Mouse (Mus musculus) liver, embryonic 12.5 days (tissue): ENCODE measurements at regions not wholly inside any gene's neighbourhood (a gene's known extent, or its start where the extent isn't known, plus 50 kb on each side); places are given as distances from the start of the nearest gene placed in this dataset.

Source experiments
- ATAC-seq: fragments of 200-750 bp; cut with Nextera tagmentation; 2 replicates; pipeline ENCODE4 v1.8.0; 2017; ENCODE audit warnings: moderate number of reproducible peaks, mild to moderate bottlenecking, moderate library complexity
- H3K27ac ChIP-seq: fragments of 300-500 bp; sonication (generic); 2 replicates; pipeline ENCODE4 v1.5.1; 2016; ENCODE audit warnings: mild to moderate bottlenecking
- H3K27me3 ChIP-seq: fragments of 300-500 bp; sonication (generic); replicated peaks from 2 replicates; pipeline ENCODE4 v1.6.1; 2016; ENCODE audit warnings: mild to moderate bottlenecking, moderate library complexity
- H3K36me3 ChIP-seq: fragments of 300-500 bp; sonication (generic); 2 replicates; pipeline ENCODE4 v1.6.1; 2016; ENCODE audit warnings: mild to moderate bottlenecking, moderate library complexity
- H3K4me1 ChIP-seq: fragments of 300-500 bp; sonication (generic); 2 replicates; pipeline ENCODE4 v1.6.1; 2016
- H3K4me2 ChIP-seq: fragments of 300-500 bp; sonication (generic); 2 replicates; pipeline ENCODE4 v1.6.1; 2016; ENCODE audit warnings: mild to moderate bottlenecking, moderate library complexity
- H3K4me3 ChIP-seq: fragments of 300-500 bp; sonication (generic); 2 replicates; pipeline ENCODE4 v1.5.1; 2016; ENCODE audit warnings: mild to moderate bottlenecking, moderate library complexity
- H3K9ac ChIP-seq: fragments of 300-500 bp; sonication (generic); 2 replicates; pipeline ENCODE4 v1.6.1; 2016; ENCODE audit warnings: mild to moderate bottlenecking, moderate library complexity
- H3K9me3 ChIP-seq: fragments of 300-500 bp; sonication (generic); replicated peaks from 2 replicates; pipeline ENCODE4 v1.6.1; 2016; ENCODE audit warnings: mild to moderate bottlenecking, moderate library complexity
- WGBS: fragments of 180-500 bp; shearing (Covaris S2); methylation state at CpG from one replicate; pipeline ENCODE4 v1.1.7; 2016; ENCODE audit not compliant: insufficient replicate concordance; 5-methylcytosine and 5-hydroxymethylcytosine counted together

- no peaks in the 10 kb centered on the region for H3K27me3 ChIP-seq
- 68% methylated on average over 3 of the region's 3 CpGs for WGBS
- no peaks in the 10 kb centered on the region for H3K4me1 ChIP-seq
- H3K4me2 ChIP-seq = no peak overlapping the region
- no peak overlapping the region for H3K27ac ChIP-seq
- no peaks in the 10 kb centered on the region for H3K36me3 ChIP-seq
- no peak overlapping the region for H3K4me3 ChIP-seq
- H3K9ac ChIP-seq = no peak overlapping the region
- H3K9me3 ChIP-seq = no peaks in the 10 kb centered on the region
- ATAC-seq = no peak
Measured at GRCm38 (mm10) chr2:106571346-106571745, 121.7 kb upstream of the Mpped2 start.

DNA sequence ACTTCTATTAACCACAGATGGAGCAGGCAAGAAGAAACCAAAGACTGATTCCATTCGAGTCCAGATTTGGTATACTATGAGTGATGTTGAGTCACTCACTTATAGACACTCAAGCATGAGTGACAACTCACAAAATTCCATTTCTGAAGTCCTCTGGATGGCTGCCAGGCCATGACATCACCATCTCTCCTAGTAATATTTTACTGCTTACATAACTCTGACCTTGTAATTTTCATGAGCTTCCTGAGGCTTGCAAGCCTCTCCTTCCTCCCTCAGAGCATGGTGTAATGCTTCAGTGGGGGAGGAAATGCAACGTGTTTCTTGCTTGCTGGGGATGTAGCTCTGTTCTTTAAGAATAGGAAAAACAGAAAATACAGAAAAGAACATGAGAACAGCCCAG lies 121.2 kb upstream of the Mpped2 start:
- no peak for ATAC-seq
- 39% methylated on average over 2 of the region's 2 CpGs for WGBS
- no peaks in the 10 kb centered on the region for H3K4me1 ChIP-seq
- H3K9me3 ChIP-seq = no peaks in the 10 kb centered on the region
- H3K27me3 ChIP-seq = no peaks in the 10 kb centered on the region
- H3K4me2 ChIP-seq = no peak overlapping the region
- no peak overlapping the region for H3K9ac ChIP-seq
- no peaks in the 10 kb centered on the region for H3K36me3 ChIP-seq
- H3K4me3 ChIP-seq = no peak overlapping the region
- no peak overlapping the region for H3K27ac ChIP-seq

DNA sequence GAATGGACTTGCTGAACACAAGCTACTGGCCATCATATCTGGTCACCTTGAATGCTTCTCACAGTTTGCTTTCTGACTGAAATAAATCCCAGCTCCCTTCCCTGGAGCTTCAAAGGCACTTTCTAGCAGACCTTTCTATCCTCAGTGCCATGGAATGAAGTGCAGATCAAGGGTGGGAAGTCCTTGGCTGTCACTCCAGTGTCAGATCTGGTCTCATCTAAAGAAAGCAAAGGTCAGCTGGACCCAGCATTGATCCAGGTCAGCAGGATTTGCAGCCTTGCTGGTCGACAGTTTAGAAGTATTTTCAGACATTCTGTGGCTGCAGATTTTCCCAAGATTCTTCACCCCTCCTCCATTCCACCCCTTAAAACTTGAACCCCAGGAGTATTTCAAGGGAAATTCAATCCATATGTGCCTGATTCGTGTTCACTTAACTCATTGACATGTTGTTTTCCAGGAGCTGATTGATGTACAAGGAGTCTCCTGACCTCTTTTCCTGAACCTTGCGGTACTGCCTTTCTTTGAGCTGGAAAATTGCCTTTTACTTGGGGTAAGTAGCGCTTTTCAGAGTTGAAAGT lies 116.2 kb upstream of the Mpped2 start:
- H3K36me3 ChIP-seq = no peaks in the 10 kb centered on the region
- H3K9me3 ChIP-seq = no peaks in the 10 kb centered on the region
- no peak overlapping the region for H3K4me3 ChIP-seq
- WGBS = 50% methylated on average over 4 of the region's 4 CpGs
- H3K27ac ChIP-seq = no peak overlapping the region
- H3K27me3 ChIP-seq = no peaks in the 10 kb centered on the region
- no peak for ATAC-seq
- no peak overlapping the region for H3K4me2 ChIP-seq
- no peak overlapping the region for H3K9ac ChIP-seq
- H3K4me1 ChIP-seq = no peaks in the 10 kb centered on the region

DNA sequence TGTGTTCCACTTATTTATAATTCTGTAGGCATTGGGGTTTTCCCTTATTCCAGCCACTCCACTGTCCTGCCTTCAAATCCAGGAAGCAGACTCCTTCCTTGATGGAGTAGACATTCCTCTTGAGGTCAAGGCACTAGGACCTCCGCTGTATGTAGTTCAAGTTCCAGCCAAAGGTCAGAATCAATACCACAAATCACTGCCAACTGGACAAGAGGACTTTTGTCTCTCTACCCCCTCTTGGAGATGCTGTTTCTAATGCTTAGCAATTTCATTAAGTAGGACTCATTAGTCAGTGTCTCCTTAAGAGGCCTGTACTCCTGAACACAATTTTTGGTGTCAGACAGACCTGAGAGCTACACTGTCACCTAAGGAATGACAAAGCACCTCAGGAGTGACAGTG lies 115.0 kb upstream of the Mpped2 start:
- no peak for ATAC-seq
- Histone ChIP-seq H3K36me3 (no peaks in the 10 kb centered on the region), H3K9ac (no peak overlapping the region), H3K4me2 (no peak overlapping the region), H3K27ac (no peak overlapping the region), H3K4me3 (no peak overlapping the region), H3K27me3 (no peaks in the 10 kb centered on the region), H3K4me1 (no peaks in the 10 kb centered on the region), H3K9me3 (no peaks in the 10 kb centered on the region)
- WGBS = 86% methylated on average over 1 of the region's 1 CpGs

DNA sequence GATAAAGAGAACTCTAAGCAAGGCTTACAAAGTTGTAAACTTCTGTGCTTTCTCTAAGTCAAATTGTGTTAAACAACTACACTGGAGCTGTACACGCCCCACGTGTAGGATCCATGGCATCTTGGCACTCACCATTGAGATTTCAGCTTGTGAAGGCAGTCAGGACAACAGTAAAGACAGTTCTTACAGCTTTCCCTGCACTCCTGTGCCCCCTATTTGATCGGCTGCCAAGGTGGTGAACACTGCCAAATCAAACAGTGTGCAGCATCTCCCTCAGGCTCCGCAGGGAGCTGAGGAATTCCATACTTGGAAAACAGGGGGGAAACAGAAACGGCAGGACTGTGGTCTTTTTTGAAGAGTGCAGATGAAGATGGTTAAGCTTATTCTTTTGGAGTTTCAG lies 112.4 kb upstream of the Mpped2 start:
- whole genome bisulfite sequencing = 62% methylated on average over 5 of the region's 5 CpGs

DNA sequence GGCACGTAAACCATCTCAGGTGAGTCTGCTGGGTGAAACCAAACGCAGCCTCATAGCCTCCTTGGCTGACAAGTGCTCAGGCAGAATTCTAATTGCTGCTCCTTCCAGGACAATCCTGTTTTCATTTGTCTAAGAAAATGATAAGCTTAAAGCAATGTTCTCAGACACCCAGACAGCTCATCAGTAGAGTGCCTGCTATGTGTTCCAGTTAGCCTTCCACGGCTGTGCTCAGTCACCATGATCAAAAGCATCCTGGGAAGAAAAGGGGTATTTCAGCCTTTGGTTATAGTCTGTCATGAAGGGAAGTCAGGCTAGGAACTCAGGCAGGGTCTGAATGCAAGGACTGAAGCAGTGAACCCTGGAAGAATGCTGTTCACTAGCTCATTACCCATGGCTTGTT lies 71.8 kb upstream of the Mpped2 start:
- ATAC-seq = no peak
- 70% methylated on average over 3 of the region's 3 CpGs for WGBS

More for the DNA sequence above, 112.4 kb upstream of the Mpped2 start:
- no peaks in the 10 kb centered on the region for H3K36me3 ChIP-seq
- H3K27me3 ChIP-seq = no peaks in the 10 kb centered on the region
- ATAC-seq = no peak
- no peak overlapping the region for H3K4me2 ChIP-seq
- H3K4me1 ChIP-seq = no peaks in the 10 kb centered on the region
- H3K27ac ChIP-seq = no peak overlapping the region
- no peak overlapping the region for H3K4me3 ChIP-seq
- no peaks in the 10 kb centered on the region for H3K9me3 ChIP-seq
- H3K9ac ChIP-seq = no peak overlapping the region

GRCm38 (mm10) chr2:106622326-106622725 lies 70.7 kb upstream of the Mpped2 start:
- no peak for ATAC-seq
- H3K9ac ChIP-seq = no peak overlapping the region
- no peaks in the 10 kb centered on the region for H3K4me1 ChIP-seq
- no peak overlapping the region for H3K27ac ChIP-seq
- H3K27me3 ChIP-seq = no peaks in the 10 kb centered on the region
- no peaks in the 10 kb centered on the region for H3K36me3 ChIP-seq
- H3K9me3 ChIP-seq = no peaks in the 10 kb centered on the region
- no peak overlapping the region for H3K4me2 ChIP-seq
- 51% methylated on average over 5 of the region's 5 CpGs for WGBS
- no peak overlapping the region for H3K4me3 ChIP-seq

More for the DNA sequence above, 71.8 kb upstream of the Mpped2 start:
- Histone ChIP-seq H3K4me3 (no peak overlapping the region), H3K4me1 (no peaks in the 10 kb centered on the region), H3K9ac (no peak overlapping the region), H3K4me2 (no peak overlapping the region), H3K9me3 (no peaks in the 10 kb centered on the region), H3K27ac (no peak overlapping the region), H3K36me3 (no peaks in the 10 kb centered on the region), H3K27me3 (no peaks in the 10 kb centered on the region)

GRCm38 (mm10) chr2:106623680-106624079 lies 69.4 kb upstream of the Mpped2 start:
- ATAC-seq = no peak
- no peak overlapping the region for H3K4me3 ChIP-seq
- no peak overlapping the region for H3K4me2 ChIP-seq

DNA sequence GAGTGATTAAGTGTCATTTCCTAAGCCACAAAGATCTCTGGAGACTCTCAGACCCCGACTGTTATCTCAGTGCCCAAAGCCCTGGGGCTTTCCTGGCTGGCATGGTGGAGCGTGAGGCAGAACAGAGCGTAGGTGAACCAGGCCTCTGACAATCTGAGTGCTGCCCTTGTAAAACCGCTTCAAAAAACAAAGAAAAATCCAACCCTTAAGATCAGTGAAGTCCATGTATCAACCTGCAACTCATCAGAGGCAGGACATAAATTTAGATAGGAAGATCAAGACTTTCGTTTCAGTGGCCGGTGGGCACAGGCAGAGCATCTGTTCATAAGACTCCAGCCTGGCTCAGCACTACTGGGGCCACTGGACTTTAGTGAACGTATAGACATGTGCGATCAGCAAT lies 61.1 kb upstream of the Mpped2 start:
- no peak for ATAC-seq
- no peaks in the 10 kb centered on the region for H3K27me3 ChIP-seq
- no peaks in the 10 kb centered on the region for H3K9me3 ChIP-seq
- H3K4me1 ChIP-seq = no peaks in the 10 kb centered on the region
- H3K4me2 ChIP-seq = no peak overlapping the region
- no peaks in the 10 kb centered on the region for H3K36me3 ChIP-seq
- 62% methylated on average over 8 of the region's 8 CpGs for WGBS
- H3K27ac ChIP-seq = no peak overlapping the region
- no peak overlapping the region for H3K9ac ChIP-seq
- H3K4me3 ChIP-seq = no peak overlapping the region

More at GRCm38 (mm10) chr2:106623680-106624079, 69.4 kb upstream of the Mpped2 start:
- 62% methylated on average over 2 of the region's 2 CpGs for WGBS
- no peak overlapping the region for H3K9ac ChIP-seq
- no peaks in the 10 kb centered on the region for H3K9me3 ChIP-seq
- H3K27me3 ChIP-seq = no peaks in the 10 kb centered on the region
- no peaks in the 10 kb centered on the region for H3K4me1 ChIP-seq
- no peak overlapping the region for H3K27ac ChIP-seq
- no peaks in the 10 kb centered on the region for H3K36me3 ChIP-seq
